Mouse (Mus musculus) large intestine, adult 2 months (tissue): ENCODE measurements at regions not wholly inside any gene's neighbourhood (a gene's known extent, or its start where the extent isn't known, plus 50 kb on each side); places are given as distances from the start of the nearest gene placed in this dataset.

Source experiments
- DNase-seq: peaks from one replicate; pipeline ENCODE4 v3.0.0-alpha.2; 2012; ENCODE audit warnings: low read depth, low spot score
- WGBS: fragments of 180-500 bp; shearing (Covaris S2); methylation state at CpG from one replicate; pipeline ENCODE4 v1.1.7; 2018; 5-methylcytosine and 5-hydroxymethylcytosine counted together

DNA sequence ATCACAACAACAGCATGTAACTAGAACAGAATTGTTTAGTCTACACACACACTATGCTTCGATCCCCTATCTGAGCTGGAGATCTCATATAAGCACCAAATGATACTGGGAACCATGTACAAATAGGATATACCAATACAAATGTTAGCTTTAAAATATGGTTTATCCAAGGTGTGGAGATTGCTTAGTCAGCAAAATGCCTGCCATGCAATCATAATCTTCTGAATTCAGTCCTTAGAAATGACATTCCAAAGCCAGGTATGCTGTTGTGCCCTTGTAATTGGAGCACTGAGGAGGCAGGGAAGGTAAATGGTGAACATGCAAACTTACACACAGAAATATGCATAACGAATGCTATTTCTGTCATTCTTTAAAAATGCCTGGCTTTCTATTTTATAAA, 54.0 kb upstream of the Thsd7b start:
- DNase-seq = no peak
- 74% methylated on average over 2 of the region's 2 CpGs for WGBS

DNA sequence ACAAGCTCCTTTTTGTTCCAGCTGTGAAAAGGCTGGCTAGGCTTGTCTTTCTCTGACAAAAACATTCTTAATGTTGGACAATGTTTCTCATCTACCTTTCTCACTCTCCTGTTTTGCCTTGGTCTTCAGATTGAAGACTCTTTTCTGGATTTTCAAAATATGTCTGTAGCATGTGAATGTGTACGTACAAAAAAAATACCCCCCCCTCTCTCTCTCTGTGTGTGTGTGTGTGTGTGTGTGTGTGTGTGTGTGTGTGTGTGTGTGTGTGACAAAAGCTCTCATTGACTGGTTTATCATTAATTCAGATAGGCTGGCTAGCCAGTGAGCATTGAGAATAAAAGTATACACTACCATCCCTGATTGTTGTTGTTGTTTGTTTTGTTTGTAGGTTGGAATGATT, 64.3 kb upstream of the Thsd7b start:
- DNase-seq = no peak
- 88% methylated on average over 1 of the region's 1 CpGs for WGBS

DNA sequence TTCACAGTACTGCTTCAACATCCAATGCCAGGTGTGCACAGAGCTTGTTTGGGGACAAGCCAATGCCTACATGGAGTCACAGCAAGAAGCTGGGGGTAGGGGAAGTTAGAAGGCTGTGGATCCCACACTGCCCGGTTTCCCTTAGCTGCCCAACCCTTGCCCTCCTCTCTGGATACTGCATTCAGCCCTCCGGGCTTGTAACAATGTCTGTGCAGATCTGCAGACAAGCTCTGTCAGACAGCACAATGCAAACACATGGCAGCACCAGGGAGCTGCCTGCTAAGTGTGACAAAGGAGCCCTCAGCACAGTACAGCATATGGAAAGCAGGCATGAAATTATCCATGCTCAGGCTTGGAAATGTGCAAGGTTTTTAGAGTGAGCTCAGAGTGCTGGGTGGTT, 64.7 kb upstream of the Thsd7b start:
- WGBS = 50% methylated on average over 2 of the region's 2 CpGs
- DNase-seq = no peak

DNA sequence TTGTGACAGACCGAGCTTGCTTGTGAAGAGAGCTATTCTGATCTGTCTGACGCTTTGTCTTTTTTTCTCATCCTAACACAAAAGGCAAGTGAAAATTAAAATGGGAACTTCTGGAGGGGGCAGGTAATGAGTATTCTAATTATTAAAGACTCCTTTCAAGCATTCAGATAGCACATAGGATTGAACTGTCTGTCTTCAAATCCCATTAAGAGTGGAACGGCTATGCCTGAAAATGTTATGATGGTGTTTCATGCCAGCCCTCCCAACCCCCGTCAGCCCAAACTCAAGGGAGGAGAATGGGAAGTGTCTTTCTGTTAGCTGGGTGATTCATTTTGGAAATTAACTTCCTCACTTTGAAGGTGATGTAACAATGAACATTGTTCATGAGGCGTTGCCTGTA, 65.4 kb upstream of the Thsd7b start:
- WGBS = 79% methylated on average over 5 of the region's 5 CpGs
- DNase-seq = no peak

DNA sequence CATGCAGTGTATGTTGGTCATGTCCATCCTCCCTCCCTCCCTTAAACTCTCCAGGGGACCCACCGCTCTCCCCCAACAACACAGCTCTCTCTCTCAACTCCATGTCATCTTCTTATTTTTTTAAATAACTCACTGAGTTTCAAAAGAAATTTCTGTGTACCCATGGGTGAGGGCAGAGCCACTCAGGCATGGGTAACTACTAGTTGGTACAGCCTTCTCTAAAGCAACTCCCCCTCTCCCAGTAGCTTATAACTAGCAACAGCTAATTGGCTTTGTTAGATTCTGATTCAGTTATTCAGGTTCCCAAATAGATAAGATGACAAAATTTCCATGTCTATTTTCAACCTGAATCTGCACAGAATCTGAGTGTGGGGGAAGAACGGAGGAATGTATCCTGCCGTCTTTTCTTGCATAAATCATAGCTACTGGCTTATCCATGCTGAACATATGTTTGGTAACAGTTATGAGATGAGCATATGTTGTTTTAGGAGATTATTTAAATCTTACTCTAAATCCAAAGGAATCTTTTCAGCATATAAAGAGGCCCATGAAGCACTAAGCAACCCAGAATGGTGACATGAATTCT, 92.8 kb upstream of the Thsd7b start:
- DNase-seq = no peak
- 86% methylated on average over 3 of the region's 3 CpGs for WGBS

DNA sequence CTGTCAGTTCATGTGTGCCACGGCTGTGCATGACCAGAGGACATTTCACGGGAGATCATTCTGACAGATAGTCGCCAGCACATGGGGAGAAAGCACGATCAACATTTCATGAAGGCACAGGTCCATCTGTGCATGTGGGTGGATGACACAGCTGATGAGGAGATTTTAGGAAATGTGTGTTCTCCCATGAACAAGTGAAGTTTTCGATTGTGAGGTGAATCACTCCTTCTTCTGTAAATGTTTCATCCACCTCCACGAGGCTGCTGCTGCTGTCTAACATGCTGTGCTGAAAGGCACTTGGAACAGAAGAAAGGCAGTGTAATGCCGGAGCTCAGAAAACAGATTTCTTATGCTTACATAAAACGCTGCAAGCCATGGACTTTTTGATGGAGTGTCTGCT, 103.2 kb upstream of the Thsd7b start:
- no peak for DNase-seq
- WGBS = 78% methylated on average over 8 of the region's 8 CpGs

DNA sequence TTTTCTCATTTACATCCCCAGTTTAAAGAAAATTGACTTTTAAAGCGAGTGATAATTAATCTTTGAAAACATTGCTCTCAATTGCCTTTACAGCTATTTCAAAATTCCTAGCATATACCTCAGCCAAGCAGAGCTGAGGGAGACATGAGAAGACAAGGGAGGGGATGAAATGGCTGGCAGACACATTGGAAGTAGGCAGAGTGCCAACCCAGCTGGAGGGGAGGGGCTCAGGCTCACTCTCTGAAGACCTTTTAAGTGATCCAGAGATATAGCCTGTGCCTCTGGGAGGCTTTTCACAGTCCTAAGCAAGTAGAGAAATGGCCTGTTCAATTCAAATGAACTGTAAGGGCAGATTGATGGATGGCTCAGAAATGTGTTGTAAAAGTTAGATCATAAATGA, 122.5 kb upstream of the Thsd7b start:
- 64% methylated on average over 1 of the region's 1 CpGs for WGBS
- DNase-seq = no peak

DNA sequence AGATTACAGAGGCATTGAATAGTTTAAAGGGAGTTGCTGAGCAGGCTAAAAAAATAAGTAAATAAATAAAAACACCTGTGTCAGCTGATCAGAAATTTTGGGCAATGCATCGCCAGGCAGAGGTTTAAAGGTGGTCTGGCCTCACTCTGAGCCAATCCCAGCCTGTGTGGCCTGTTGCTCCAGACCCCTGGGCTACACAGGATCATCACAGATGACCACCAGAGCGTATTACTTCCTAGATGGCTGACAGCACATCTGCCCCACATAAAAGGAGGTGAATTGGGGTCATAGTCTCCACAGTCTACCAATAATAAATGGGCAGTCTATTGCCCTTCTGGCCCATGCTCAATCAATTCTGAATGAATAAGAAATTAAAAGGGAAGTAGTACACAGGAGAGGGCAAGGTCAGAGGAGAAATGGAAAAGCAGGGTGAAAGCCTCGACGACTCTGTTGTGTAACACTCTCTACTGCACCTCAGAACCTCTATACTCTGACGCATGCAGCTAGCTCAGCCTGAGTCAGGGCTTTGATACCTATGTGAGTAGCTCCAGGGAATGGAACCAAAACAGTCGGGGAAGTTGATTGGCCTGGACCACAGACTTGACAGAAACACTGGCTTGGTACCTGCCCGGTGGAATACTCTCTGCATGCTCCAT, 124.2 kb upstream of the Thsd7b start:
- no peak for DNase-seq
- WGBS = 72% methylated on average over 7 of the region's 7 CpGs

DNA sequence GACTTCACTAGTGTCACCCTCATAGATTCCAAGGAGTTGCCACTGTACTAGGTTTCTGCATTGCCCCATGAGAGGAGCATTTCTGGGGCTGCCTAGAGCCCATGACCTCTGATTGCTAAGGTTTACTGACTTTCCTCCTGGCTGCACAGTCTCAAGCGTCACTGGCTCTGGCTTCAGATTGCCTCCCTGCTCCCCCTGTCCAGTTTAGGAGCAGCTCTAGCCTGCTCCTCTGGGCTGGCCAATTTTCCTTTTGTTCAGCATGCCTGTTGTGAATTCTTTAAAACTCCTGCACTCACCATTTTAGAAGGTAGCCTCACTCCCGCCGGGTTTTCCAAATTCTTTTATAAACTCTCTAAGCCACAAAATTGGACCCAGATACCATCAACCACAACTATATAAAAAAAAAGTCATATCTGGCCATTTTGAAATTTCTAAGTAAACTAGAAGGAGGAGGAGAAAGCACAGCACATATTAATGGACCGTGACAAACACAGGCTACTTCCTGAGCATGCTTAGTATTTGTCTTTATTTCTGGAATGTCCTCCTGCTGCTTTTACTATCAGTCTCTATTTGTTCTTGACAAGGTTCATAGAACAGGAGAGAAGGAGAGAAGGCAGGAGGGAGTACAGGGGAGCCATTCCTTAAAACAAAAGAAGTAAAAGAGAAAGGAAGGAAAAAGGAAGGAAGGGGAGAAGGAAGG, 126.6 kb upstream of the Thsd7b start:
- no peak for DNase-seq

DNA sequence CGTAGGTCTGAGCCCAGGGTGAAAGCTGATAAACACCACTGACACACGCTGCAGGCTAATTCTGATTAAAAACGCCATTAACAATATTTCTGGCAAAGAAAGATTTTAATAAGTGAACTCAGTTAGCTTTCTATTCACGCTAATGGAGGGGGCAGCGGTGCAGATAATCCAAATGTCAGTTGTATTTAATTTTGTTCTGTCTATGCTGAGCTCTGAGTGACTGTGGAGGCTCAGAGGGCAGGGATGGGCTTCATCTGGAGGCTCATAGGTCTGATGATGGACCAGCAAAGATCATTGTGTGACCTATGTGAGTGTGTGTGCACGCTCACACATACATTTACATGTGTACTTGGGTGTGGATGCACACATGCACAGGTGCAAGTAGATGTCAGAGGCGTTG, 134.3 kb upstream of the Thsd7b start:
- no peak for DNase-seq
- WGBS = 79% methylated on average over 7 of the region's 7 CpGs

More for the DNA sequence above, 126.6 kb upstream of the Thsd7b start:
- 59% methylated on average over 4 of the region's 4 CpGs for WGBS

DNA sequence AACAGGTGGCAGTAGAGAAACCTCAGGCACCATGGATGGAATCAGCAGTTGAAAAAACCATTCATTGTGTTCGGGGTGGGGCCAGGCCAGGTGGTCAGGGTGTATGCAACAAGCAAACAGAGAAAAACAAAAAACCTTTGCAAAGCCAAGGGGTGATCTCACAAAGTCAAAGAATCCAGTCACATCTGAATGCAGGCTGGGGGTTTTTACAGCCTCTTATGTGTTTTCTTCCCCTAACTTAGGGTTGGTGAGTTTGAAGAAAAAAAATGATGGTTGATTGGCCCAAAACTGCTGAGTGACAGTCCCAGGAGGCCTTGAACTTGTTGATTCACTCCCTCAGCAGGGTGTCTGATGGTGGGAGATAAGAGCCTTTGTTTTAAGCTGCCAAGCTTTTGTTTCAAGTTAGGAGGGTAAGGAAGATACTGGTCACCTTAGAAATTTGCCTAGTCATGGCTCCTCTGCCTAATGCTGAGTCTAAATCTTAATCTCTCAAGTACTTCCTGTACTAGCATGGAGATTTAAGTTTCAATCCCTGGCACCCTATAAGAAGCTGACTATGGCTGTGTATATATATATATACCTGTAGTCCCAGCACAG, 166.0 kb upstream of the Thsd7b start:
- WGBS = 50% methylated on average over 1 of the region's 1 CpGs
- no peak for DNase-seq

DNA sequence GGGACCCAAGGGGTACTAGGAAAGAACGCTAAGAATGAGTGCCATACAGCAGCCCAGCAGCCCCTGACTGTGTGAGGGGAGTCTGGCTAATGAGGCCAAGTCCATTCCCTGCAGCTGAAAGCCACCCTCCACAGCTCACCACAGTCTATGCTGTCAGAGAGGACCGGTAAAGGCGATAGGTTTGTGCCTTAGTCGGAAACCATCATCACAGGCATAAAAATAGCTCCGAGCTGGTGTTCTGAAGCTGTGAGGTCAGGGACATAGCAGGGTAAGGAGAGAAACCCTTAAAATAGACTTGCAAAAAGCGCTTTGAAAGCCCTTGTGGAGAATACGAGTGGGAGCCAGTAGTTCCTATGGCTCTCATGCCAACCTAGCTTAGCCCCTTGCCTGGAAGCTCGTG, 172.1 kb upstream of the Thsd7b start:
- whole genome bisulfite sequencing = 77% methylated on average over 8 of the region's 8 CpGs
- DNase-seq = no peak

DNA sequence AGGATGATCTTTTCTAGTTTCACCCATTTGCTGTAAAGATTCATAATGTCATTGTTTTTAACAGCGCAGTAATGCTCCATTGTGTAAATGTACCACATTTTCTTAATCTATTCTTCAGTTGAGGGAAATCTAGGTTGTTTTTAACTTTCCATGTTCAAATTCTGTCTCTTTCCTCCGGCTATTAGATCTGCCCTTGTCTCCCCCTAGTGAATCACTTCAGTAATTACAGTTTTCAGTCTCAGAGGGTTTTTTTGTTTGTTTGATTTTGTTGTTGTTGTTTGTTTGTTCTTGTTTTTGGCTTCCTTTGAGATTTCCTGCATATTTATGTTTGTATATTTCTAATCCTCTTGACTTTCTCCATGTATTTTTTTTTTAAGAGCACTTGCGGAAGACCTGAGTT, 194.8 kb upstream of the Thsd7b start:
- DNase-seq = no peak
- WGBS = 76% methylated on average over 3 of the region's 3 CpGs

DNA sequence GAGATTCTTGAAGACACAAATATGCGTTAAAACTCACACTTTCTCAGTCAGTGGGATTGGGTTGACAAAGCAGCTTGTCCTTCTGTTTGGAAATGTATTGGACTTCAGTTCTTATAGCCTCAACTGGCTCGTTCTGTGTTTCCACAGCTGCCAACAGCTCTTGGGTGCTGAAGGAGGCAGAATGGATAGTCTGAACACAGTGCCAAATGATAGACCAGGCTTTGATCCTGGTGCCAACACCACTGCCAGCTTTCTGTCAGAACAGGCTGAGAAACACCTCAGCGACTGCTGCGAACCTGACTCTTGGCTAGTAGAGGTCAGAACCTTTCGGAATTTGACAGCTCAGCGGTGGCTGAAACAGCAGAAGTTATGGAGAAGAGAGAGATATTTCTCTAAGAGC, 215.9 kb upstream of the Thsd7b start:
- no peak for DNase-seq
- 71% methylated on average over 6 of the region's 6 CpGs for WGBS

DNA sequence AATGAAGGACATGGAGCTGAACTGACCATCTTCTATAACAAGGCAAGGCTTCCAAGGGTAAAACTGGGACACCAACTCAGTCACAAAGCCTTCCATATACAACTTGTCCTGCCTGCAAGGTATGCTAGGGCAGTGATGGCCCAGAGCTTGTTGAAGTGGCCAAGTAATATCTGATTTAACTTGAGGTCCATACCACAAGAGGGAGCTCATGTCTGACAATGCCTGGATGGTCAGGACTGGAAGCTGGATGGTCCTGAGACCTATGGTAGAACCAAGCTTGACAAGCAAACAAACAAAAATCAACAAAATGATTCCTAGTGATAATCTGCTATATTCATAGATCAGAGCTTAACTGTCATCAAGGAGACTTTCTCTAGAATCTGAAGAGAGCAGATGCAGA, 217.8 kb upstream of the Thsd7b start:
- DNase-seq = no peak

DNA sequence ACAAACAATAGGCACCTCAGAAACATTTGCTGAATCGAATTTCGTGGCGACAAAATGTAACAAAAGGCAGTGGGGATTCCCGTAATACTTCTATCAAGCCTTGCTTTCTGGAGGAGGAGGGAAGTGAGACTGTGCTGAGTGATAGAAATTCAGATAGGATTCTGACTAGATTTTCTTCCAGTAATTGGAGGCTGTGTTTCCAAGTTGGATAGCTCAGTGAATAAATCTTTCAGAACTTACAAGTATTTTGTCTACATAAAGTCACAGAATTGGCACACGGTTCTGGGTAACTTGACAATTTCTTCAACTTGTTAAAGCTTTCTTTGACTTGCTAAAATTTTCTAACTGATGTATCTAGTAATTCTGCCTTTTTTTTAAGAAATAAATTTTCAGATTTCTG, 239.4 kb upstream of the Thsd7b start:
- 77% methylated on average over 5 of the region's 5 CpGs for WGBS

DNA sequence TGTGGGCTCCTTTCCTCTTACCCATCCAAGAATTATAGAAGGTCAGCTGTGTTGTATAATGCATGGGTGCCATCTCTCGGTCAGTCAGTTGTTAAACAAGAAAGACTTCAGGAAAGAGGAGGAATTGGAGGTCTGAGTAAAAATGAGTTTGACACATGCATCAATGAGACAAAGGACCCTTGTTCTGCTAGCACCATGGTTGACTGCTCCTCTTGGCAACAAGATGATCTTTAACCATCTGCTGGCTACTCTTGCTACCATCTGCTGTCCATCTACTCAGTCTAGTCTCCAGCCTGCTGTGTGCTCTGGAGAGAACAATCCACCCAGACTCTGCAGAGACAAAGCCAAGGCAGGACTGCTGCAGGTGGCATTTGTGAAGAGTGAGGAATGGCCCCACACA, 267.2 kb upstream of the Thsd7b start:
- 90% methylated on average over 1 of the region's 1 CpGs for WGBS
- DNase-seq = no peak

More for the DNA sequence above, 239.4 kb upstream of the Thsd7b start:
- DNase-seq = no peak

DNA sequence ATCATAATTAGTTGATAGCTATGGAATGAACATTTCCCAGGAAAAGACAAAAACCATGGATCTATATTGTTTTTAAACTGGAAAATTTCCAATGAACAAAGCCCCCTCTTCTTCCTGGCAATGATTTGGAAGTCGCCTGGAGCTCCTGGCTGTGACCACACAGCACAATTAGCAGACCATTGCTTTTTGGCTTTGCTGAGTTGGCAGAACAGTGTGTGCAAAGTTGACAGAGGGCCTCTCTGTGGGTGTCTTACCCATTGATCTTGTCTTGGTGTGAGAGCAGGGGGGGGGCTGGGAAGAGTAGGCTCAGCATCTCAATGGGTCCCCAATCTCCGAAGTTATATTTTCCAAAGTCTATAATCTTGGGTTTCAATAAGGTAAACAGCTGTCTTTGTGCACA, 270.8 kb upstream of the Thsd7b start:
- no peak for DNase-seq
- WGBS = 69% methylated on average over 2 of the region's 2 CpGs

DNA sequence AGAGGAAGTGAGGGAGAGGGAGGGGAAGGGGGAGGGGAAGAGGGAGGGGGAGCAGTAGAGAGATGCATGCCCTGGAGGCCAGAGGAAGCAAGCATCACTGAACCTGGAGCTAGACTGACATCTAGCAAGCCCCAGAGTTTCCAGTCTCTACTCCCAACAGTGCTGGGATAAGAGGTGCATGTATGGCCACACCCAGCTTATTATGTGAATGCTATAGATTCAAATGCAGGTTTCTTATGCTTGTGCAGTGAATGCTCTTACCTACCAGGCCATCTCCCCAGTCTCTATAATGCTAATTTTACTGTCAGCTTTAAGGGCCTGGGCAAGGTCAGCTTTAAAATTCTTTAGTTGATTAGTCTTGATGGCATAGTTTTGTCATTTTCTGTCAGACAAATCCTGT, 271.3 kb upstream of the Thsd7b start:
- no peak for DNase-seq

DNA sequence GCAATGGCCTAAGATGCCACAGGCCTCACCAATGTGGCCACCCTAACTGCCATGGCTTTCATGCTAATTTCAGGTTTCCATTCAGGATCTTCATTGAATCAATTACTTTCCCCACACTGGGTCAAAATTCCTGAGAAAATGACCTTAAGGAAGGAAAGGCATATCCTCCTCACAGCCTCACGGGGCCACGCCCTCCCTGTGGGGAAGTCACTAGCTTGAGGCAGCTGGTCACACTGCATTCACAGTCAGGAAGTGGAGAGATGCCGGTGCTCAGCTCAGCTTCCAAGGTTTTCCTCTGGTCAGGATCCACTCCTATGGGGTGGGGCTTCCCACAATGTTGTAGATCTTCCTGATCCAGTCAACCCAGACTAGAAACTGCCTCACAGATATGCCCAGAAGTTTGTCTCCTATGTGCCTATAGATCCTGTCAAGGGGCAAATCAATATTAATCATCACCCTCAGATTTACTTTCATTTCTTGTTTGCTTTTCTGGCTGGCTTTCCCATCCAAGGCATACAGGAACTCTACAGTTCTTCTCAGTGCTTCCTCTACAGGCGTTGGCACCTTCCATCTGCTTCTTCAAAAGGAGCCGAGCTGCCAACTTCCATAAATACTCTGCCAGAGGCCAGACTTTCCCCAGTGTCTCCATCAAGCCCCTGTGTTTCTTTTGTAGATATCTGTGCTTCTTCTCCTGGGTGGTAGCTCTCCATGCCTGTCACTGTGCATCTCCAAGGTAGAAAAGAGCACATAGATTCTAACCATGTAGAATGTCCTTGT, 273.2 kb upstream of the Thsd7b start:
- 47% methylated on average over 5 of the region's 5 CpGs for WGBS

More for the DNA sequence above, 273.2 kb upstream of the Thsd7b start:
- DNase-seq = no peak
